26 mouse cellular contexts compared by ENCODE assay signal in genomic region chr15:84161871-84162270, GRCm38 (mm10). TPM values are rescaled to one million over a fixed set of nuclear protein-coding genes. Genes with fewer than 3 reads are reported as not detected.
DNase-seq lines count a peak whose midpoint lies in the region; ATAC-seq and TF ChIP-seq lines count a peak whose summit lies in the region.
"Had no signal": no experiment of that assay in that cellular context is flagged by ENCODE, and none has a peak within 500 bp of the region (broad histone marks: within the 10 kb centered on the region; RNA-seq: fewer than 3 reads in every experiment).

No protein-coding gene starts in this region.

- no peak for ATAC-seq in liver, postnatal 0 days
- ATAC-seq: forebrain, embryonic 14.5 days; forebrain, embryonic 16.5 days had no signal

- H3K9me3 ChIP-seq in liver, postnatal 0 days (ENCODE audit: low read length) = no peaks in the 10 kb centered on the region
- H3K9me3 ChIP-seq: embryonic facial prominence, embryonic 13.5 days; embryonic facial prominence, embryonic 15.5 days; forebrain, embryonic 10.5 days; forebrain, embryonic 12.5 days had no signal

- 68% methylated on average over 6 of the region's 6 CpGs for WGBS in liver, postnatal 0 days (ENCODE audit: insufficient replicate concordance)

- H3K9ac ChIP-seq in liver, postnatal 0 days (replicated peaks) = no peak overlapping the region
- H3K9ac ChIP-seq: embryonic facial prominence, embryonic 13.5 days; embryonic facial prominence, embryonic 15.5 days; forebrain, embryonic 12.5 days had no signal

- no peak overlapping the region for H3K4me3 ChIP-seq in brown adipose tissue, adult 24 weeks (ENCODE audit: insufficient read depth, low read depth, low read length)
- no peak overlapping the region for H3K4me3 ChIP-seq in liver, postnatal 0 days (ENCODE audit: low read depth, low read length)
- H3K4me3 ChIP-seq: embryonic facial prominence, embryonic 13.5 days; embryonic facial prominence, embryonic 15.5 days; erythroblast, embryonic 14.5 days; forebrain, embryonic 10.5 days; forebrain, embryonic 12.5 days had no signal

- no peak overlapping the region for H3K4me2 ChIP-seq in liver, postnatal 0 days (ENCODE audit: low read depth, low read length)
- H3K4me2 ChIP-seq: embryonic facial prominence, embryonic 13.5 days; embryonic facial prominence, embryonic 15.5 days; forebrain, embryonic 12.5 days had no signal

- TF ChIP-seq CTCF in liver, postnatal 0 days (IDR thresholded peaks at IDR 0.05; ENCODE audit: low read depth) = no peak

- H3K36me3 ChIP-seq in liver, postnatal 0 days (replicated peaks; ENCODE audit: insufficient read depth, low read length) = no peaks in the 10 kb centered on the region
- H3K36me3 ChIP-seq: embryonic facial prominence, embryonic 13.5 days; embryonic facial prominence, embryonic 15.5 days; forebrain, embryonic 10.5 days; forebrain, embryonic 12.5 days had no signal

- H3K27me3 ChIP-seq in liver, postnatal 0 days (ENCODE audit: insufficient read depth, low read length) = no peaks in the 10 kb centered on the region
- H3K27me3 ChIP-seq: embryonic facial prominence, embryonic 13.5 days; embryonic facial prominence, embryonic 15.5 days had no signal

- H3K4me1 ChIP-seq in brown adipose tissue, adult 24 weeks (ENCODE audit: control insufficient read depth, insufficient read depth, insufficient read length, low read length) = no peaks in the 10 kb centered on the region; the same call in 1 of the 2 replicates
- no peaks in the 10 kb centered on the region for H3K4me1 ChIP-seq in liver, postnatal 0 days (ENCODE audit: insufficient read depth)
- H3K4me1 ChIP-seq: embryonic facial prominence, embryonic 13.5 days; embryonic facial prominence, embryonic 15.5 days; forebrain, embryonic 12.5 days had no signal

- peak overlapping the region; percentile 42 for H3K27ac ChIP-seq in brown adipose tissue, adult 24 weeks (replicated peaks; ENCODE audit: low read depth, low read length)
- no peak overlapping the region for H3K27ac ChIP-seq in liver, postnatal 0 days (ENCODE audit: low read depth)
- H3K27ac ChIP-seq: embryonic facial prominence, embryonic 13.5 days; embryonic facial prominence, embryonic 15.5 days; forebrain, embryonic 10.5 days; forebrain, embryonic 12.5 days had no signal

- no peak for TF ChIP-seq EP300 in liver, postnatal 0 days (IDR thresholded peaks at IDR 0.05; ENCODE audit: low read depth)

- DNase-seq in adrenal gland, postnatal 10 days = peak; percentile 28
- DNase-seq in adrenal gland, adult 8-10 months = no peak
- peak; percentile 20 for DNase-seq in adrenal gland, postnatal 25 days
- DNase-seq in adrenal gland, postnatal 4 days (ENCODE audit: low spot score in 2 of 2) = no peak
- DNase-seq in adipocyte (ENCODE audit: low spot score) = peak; percentile 61
- DNase-seq in liver, postnatal 0 days = no peak
- DNase-seq: cerebellum, adult 11 months; cerebellum, adult 18-20 months; cerebellum, adult 8-10 months; cerebellum, adult 9-11 months; cerebellum, postnatal 14 days; cerebellum, postnatal 36 days; embryo, embryonic 11 days had no signal

RNA-seq across cellular contexts. Expression of gene Pnpla3, which starts 5.8 kb away (rescaled TPM):
- 10 to 100 TPM; 47.6 to 65.6 TPM for total RNA-seq in adrenal gland, postnatal 10 days (2021)
- total RNA-seq in adrenal gland, adult 8-10 months (2022) = 100 to 1,000 TPM in 1 of 4 experiments, 10 to 100 TPM in 3; 14.6 to 106 (median 31.8) TPM
- 33.6 and 34.6 TPM in 2 replicates for total RNA-seq in adrenal gland, postnatal 25 days (2021)
- total RNA-seq in adrenal gland, postnatal 4 days (2021) = 1 to 10 TPM; 4.0 to 5.5 TPM
- 506 and 707 TPM in 2 replicates for polyA plus RNA-seq in brown adipose tissue, adult 24 weeks (2012; ENCODE audit: insufficient read depth, insufficient read length, missing spikeins)
- 1.0 and 1.9 TPM in 2 replicates for polyA plus RNA-seq in liver, postnatal 0 days (2015; fragmentation: Nextera tagmentation; extraction: Ambion mirVana)
- total RNA-seq: common myeloid progenitor, adult 5-6 weeks; MEL had no signal
- polyA plus RNA-seq: C2C12; erythroblast, embryonic 14.5 days had no signal

RNA-seq across cellular contexts. Expression of gene Samm50, which starts 30.2 kb away (rescaled TPM):
- total RNA-seq in adrenal gland, postnatal 10 days (2021) = 100 to 1,000 TPM; 240 to 293 TPM
- 100 to 1,000 TPM; 125 to 142 (median 131) TPM for total RNA-seq in adrenal gland, adult 8-10 months (2022)
- total RNA-seq in adrenal gland, postnatal 25 days (2021) = 136 and 143 TPM in 2 replicates
- total RNA-seq in adrenal gland, postnatal 4 days (2021) = 100 to 1,000 TPM; 159 to 160 TPM
- polyA plus RNA-seq in brown adipose tissue, adult 24 weeks (2012; ENCODE audit: insufficient read depth, insufficient read length, missing spikeins) = 177 and 266 TPM in 2 replicates
- 103 and 105 TPM in 2 replicates for polyA plus RNA-seq in liver, postnatal 0 days (2015; fragmentation: Nextera tagmentation; extraction: Ambion mirVana)

RNA-seq across cellular contexts. Expression of gene Pnpla5, which starts 38.9 kb away (rescaled TPM):
- under 1 TPM; 0.12 to 0.18 TPM for total RNA-seq in adrenal gland, postnatal 10 days (2021)
- under 1 TPM in 1 of 4 experiments, not detected in 3; 0.13 TPM for total RNA-seq in adrenal gland, adult 8-10 months (2022)
- total RNA-seq in adrenal gland, postnatal 25 days (2021) = not detected in 2 replicates
- total RNA-seq in adrenal gland, postnatal 4 days (2021) = not detected
- not detected in 2 replicates for polyA plus RNA-seq in brown adipose tissue, adult 24 weeks (2012; ENCODE audit: insufficient read depth, insufficient read length, missing spikeins)
- polyA plus RNA-seq in liver, postnatal 0 days (2015; fragmentation: Nextera tagmentation; extraction: Ambion mirVana) = 0.05 TPM in 1 of 2 replicates, not detected in the other
- total RNA-seq: common myeloid progenitor, adult 5-6 weeks; MEL had no signal
- polyA plus RNA-seq: C2C12; embryonic facial prominence, embryonic 11.5 days; embryonic facial prominence, embryonic 13.5 days; embryonic facial prominence, embryonic 15.5 days; erythroblast, embryonic 14.5 days; forebrain, embryonic 10.5 days; forebrain, embryonic 12.5 days; forebrain, embryonic 14.5 days; forebrain, embryonic 16.5 days; frontal cortex, adult 2 months had no signal

RNA-seq across cellular contexts. Expression of gene Sult4a1, which starts 56.3 kb away (rescaled TPM):
- 10 to 100 TPM in 1 of 2 experiments, 1 to 10 TPM in 1; 6.7 to 12.4 TPM for total RNA-seq in adrenal gland, postnatal 10 days (2021)
- 1 to 10 TPM; 5.7 to 8.2 (median 6.0) TPM for total RNA-seq in adrenal gland, adult 8-10 months (2022)
- 3.0 and 4.1 TPM in 2 replicates for total RNA-seq in adrenal gland, postnatal 25 days (2021)
- 1 to 10 TPM; 6.0 to 10.0 TPM for total RNA-seq in adrenal gland, postnatal 4 days (2021)
- polyA plus RNA-seq in brown adipose tissue, adult 24 weeks (2012; ENCODE audit: insufficient read depth, insufficient read length, missing spikeins) = not detected in 2 replicates
- 0.06 TPM in 1 of 2 replicates, not detected in the other for polyA plus RNA-seq in liver, postnatal 0 days (2015; fragmentation: Nextera tagmentation; extraction: Ambion mirVana)
- total RNA-seq: common myeloid progenitor, adult 5-6 weeks; MEL had no signal
- polyA plus RNA-seq: C2C12; erythroblast, embryonic 14.5 days had no signal

Comparison
In these comparisons a context has a peak if more than half of its experiments do, and no peak if none do; other contexts are left out.
1. DNase-seq: peak in adrenal gland, postnatal 10 days (single experiment), adrenal gland, postnatal 25 days (single experiment) and adipocyte (single experiment); none in adrenal gland, adult 8-10 months (single experiment), adrenal gland, postnatal 4 days (0 of 2) and liver, postnatal 0 days (single experiment).